Mouse (Mus musculus) MEL (cell line): Measurements from ENCODE around the gene Lsm7. TPM values are rescaled to one million over a fixed set of nuclear protein-coding genes. Genes with fewer than 3 reads are reported as not detected.

Source experiments
- DNase-seq: peaks from one replicate; pipeline ENCODE4 v3.0.0; 2011; ENCODE audit warnings: low read depth, low spot score
- H3K27ac ChIP-seq: 2 replicates; pipeline ENCODE4 v1.5.1; 2012; ENCODE audit warnings: low read depth, mild to moderate bottlenecking, control low read depth, low read length, moderate library complexity; ENCODE audit not compliant: control insufficient read depth
- H3K27me3 ChIP-seq, 2 experiments: fragments of 150-350 bp in 1 of 2; sonication (generic) in 1 of 2; 2 replicates each; pipeline ENCODE4 v1.6.1; 2012; ENCODE audit warnings: low read length in 2 of 2, mild to moderate bottlenecking in 2 of 2, improper control_type of control experiment in 1 of 2, moderate library complexity in 1 of 2; ENCODE audit not compliant: insufficient read depth in 2 of 2, control insufficient read depth in 1 of 2
- H3K36me3 ChIP-seq, 2 experiments: 2 replicates each; pipeline ENCODE4 v1.6.1; 2012 to 2014; ENCODE audit warnings: low read length in 2 of 2, improper control_type of control experiment in 1 of 2, inconsistent platforms in 1 of 2, mild to moderate bottlenecking in 1 of 2; ENCODE audit not compliant: insufficient read depth in 2 of 2, control insufficient read depth in 1 of 2
- H3K4me1 ChIP-seq, 2 experiments: fragments of 150-350 bp in 1 of 2; sonication (generic) in 1 of 2; 2 replicates each; pipeline ENCODE4 v1.6.1; 2012; ENCODE audit warnings: low read length in 2 of 2, improper control_type of control experiment in 1 of 2, mild to moderate bottlenecking in 1 of 2; ENCODE audit not compliant: insufficient read depth in 2 of 2, control insufficient read depth in 1 of 2
- H3K4me3 ChIP-seq, 2 experiments: fragments of 150-350 bp in 1 of 2; sonication (generic) in 1 of 2; 2 replicates each; pipeline ENCODE4 v1.5.1; 2012; ENCODE audit warnings: low read depth in 2 of 2, low read length in 2 of 2, mild to moderate bottlenecking in 2 of 2, moderate library complexity in 2 of 2, control low read depth in 1 of 2, improper control_type of control experiment in 1 of 2; ENCODE audit not compliant: control insufficient read depth in 1 of 2, insufficient read depth in 1 of 2
- H3K79me2 ChIP-seq: 2 replicates; pipeline ENCODE4 v1.6.1; 2012; ENCODE audit warnings: mild to moderate bottlenecking, low read length, moderate library complexity; ENCODE audit not compliant: control insufficient read depth, poor library complexity, insufficient read depth
- H3K9ac ChIP-seq: 2 replicates; pipeline ENCODE4 v1.6.1; 2012; ENCODE audit warnings: low read depth, mild to moderate bottlenecking, control low read depth, low read length, moderate library complexity; ENCODE audit not compliant: control insufficient read depth, poor library complexity, severe bottlenecking
- H3K9me3 ChIP-seq: fragments of 150-350 bp; sonication (generic); replicated peaks from 2 replicates; pipeline ENCODE4 v1.6.1; 2012; ENCODE audit warnings: mild to moderate bottlenecking, low read length, improper control_type of control experiment, moderate library complexity; ENCODE audit not compliant: insufficient read depth
- BHLHE40 ChIP-seq: IDR thresholded peaks from 2 replicates; pipeline ENCODE4 v1.6.1; 2012; ENCODE audit warnings: low read depth, mild to moderate bottlenecking, inconsistent platforms, low read length, improper control_type of control experiment, borderline replicate concordance
- CHD1 ChIP-seq: IDR thresholded peaks from 2 replicates; pipeline ENCODE4 v1.6.1; 2012; ENCODE audit warnings: low read depth, mild to moderate bottlenecking, inconsistent platforms, low read length, improper control_type of control experiment
- CHD2 ChIP-seq: IDR thresholded peaks from 2 replicates; pipeline ENCODE4 v1.6.1; 2011; ENCODE audit warnings: low read length, improper control_type of control experiment
- CTCF ChIP-seq, 3 experiments: IDR thresholded peaks in 2 of 3; conservative IDR thresholded peaks in 1 of 3; 2 replicates each; pipeline ENCODE4 v1.5.1; 2011 to 2012; ENCODE audit warnings: low read length in 3 of 3, low read depth in 2 of 3, mild to moderate bottlenecking in 2 of 3, improper control_type of control experiment in 1 of 3, inconsistent platforms in 1 of 3, mixed read lengths in 1 of 3, moderate library complexity in 1 of 3; ENCODE audit not compliant: control insufficient read depth in 1 of 3, insufficient read depth in 1 of 3, poor library complexity in 1 of 3, severe bottlenecking in 1 of 3
- E2F4 ChIP-seq: IDR thresholded peaks from 2 replicates; pipeline ENCODE4 v1.6.1; 2011; ENCODE audit warnings: low read depth, low read length, improper control_type of control experiment, borderline replicate concordance
- ELF1 ChIP-seq: IDR thresholded peaks from 2 replicates; pipeline ENCODE4 v1.6.1; 2014; ENCODE audit warnings: low read depth, mild to moderate bottlenecking, inconsistent platforms, low read length, improper control_type of control experiment, moderate library complexity
- EP300 ChIP-seq, 2 experiments: IDR thresholded peaks; 2 replicates each; pipeline ENCODE4 v1.6.1; 2011; ENCODE audit warnings: improper control_type of control experiment in 2 of 2, low read length in 2 of 2, low read depth in 1 of 2, mild to moderate bottlenecking in 1 of 2
- ETS1 ChIP-seq: IDR thresholded peaks from 2 replicates; pipeline ENCODE4 v1.6.1; 2012; ENCODE audit warnings: low read depth, mild to moderate bottlenecking, inconsistent platforms, low read length, improper control_type of control experiment, moderate library complexity
- GABPA ChIP-seq: IDR thresholded peaks from 2 replicates; pipeline ENCODE4 v1.6.1; 2012; ENCODE audit warnings: low read depth, mild to moderate bottlenecking, inconsistent platforms, low read length, improper control_type of control experiment, moderate library complexity
- GATA1 ChIP-seq: IDR thresholded peaks from 2 replicates; pipeline ENCODE4 v1.6.1; 2011; ENCODE audit warnings: low read depth, low read length, improper control_type of control experiment
- HCFC1 ChIP-seq: IDR thresholded peaks from 2 replicates; pipeline ENCODE4 v1.6.1; 2012; ENCODE audit warnings: low read depth, mild to moderate bottlenecking, inconsistent platforms, low read length, improper control_type of control experiment, moderate library complexity
- JUND ChIP-seq: IDR thresholded peaks from 2 replicates; pipeline ENCODE4 v1.6.1; 2011; ENCODE audit warnings: low read depth, mild to moderate bottlenecking, improper control_type of control experiment, low read length
- KAT2A ChIP-seq: conservative IDR thresholded peaks from 2 replicates; pipeline ENCODE4 v1.6.1; 2012; ENCODE audit warnings: low read depth, low read length, improper control_type of control experiment, inconsistent platforms
- MAX ChIP-seq: IDR thresholded peaks from 2 replicates; pipeline ENCODE4 v1.6.1; 2011; ENCODE audit warnings: low read length, improper control_type of control experiment
- MAZ ChIP-seq: IDR thresholded peaks from 2 replicates; pipeline ENCODE4 v1.6.1; 2012; ENCODE audit warnings: low read depth, mild to moderate bottlenecking, inconsistent platforms, low read length, improper control_type of control experiment
- MXI1 ChIP-seq: IDR thresholded peaks from 2 replicates; pipeline ENCODE4 v1.6.1; 2011; ENCODE audit warnings: mild to moderate bottlenecking, low read depth, low read length, improper control_type of control experiment
- MYB ChIP-seq: IDR thresholded peaks from 2 replicates; pipeline ENCODE4 v1.6.1; 2011; ENCODE audit warnings: mild to moderate bottlenecking, low read depth, low read length, improper control_type of control experiment
- MYC ChIP-seq: IDR thresholded peaks from 2 replicates; pipeline ENCODE4 v1.6.1; 2011; ENCODE audit warnings: low read depth, mild to moderate bottlenecking, low read length, improper control_type of control experiment, moderate library complexity
- NELFE ChIP-seq: IDR thresholded peaks from 2 replicates; pipeline ENCODE4 v1.6.1; 2011; ENCODE audit warnings: low read depth, low read length, improper control_type of control experiment
- NRF1 ChIP-seq: IDR thresholded peaks from 2 replicates; pipeline ENCODE4 v1.6.1; 2014; ENCODE audit warnings: low read depth, mild to moderate bottlenecking, inconsistent platforms, low read length, improper control_type of control experiment, moderate library complexity; ENCODE audit not compliant: poor library complexity, insufficient read depth, severe bottlenecking
- POLR2A ChIP-seq, 2 experiments: IDR thresholded peaks; 2 replicates each; pipeline ENCODE4 v1.6.1; 2011 to 2012; ENCODE audit warnings: low read length in 2 of 2, mild to moderate bottlenecking in 2 of 2, control low read depth in 1 of 2, improper control_type of control experiment in 1 of 2, low read depth in 1 of 2, moderate library complexity in 1 of 2; ENCODE audit not compliant: control insufficient read depth in 1 of 2, insufficient read depth in 1 of 2, poor library complexity in 1 of 2
- POLR2AphosphoS2 ChIP-seq: IDR thresholded peaks from 2 replicates; pipeline ENCODE4 v1.6.1; 2011; ENCODE audit warnings: low read length, improper control_type of control experiment
- POLR2AphosphoS5 ChIP-seq: IDR thresholded peaks from 2 replicates; pipeline ENCODE4 v1.6.1; 2012; ENCODE audit warnings: low read depth, borderline replicate concordance, mild to moderate bottlenecking, inconsistent platforms, low read length, moderate library complexity, mixed read lengths
- RAD21 ChIP-seq: IDR thresholded peaks from 2 replicates; pipeline ENCODE4 v1.6.1; 2011; ENCODE audit warnings: mild to moderate bottlenecking, low read depth, low read length, improper control_type of control experiment
- SIN3A ChIP-seq: IDR thresholded peaks from 2 replicates; pipeline ENCODE4 v1.6.1; 2012; ENCODE audit warnings: low read length, improper control_type of control experiment, inconsistent platforms
- SMC3 ChIP-seq: IDR thresholded peaks from 2 replicates; pipeline ENCODE4 v1.6.1; 2011; ENCODE audit warnings: low read depth, low read length, improper control_type of control experiment
- TAL1 ChIP-seq: IDR thresholded peaks from 2 replicates; pipeline ENCODE4 v1.6.1; 2012; ENCODE audit warnings: mild to moderate bottlenecking, inconsistent platforms, low read length, moderate library complexity, mixed read lengths
- TBP ChIP-seq: IDR thresholded peaks from 2 replicates; pipeline ENCODE4 v1.8.0; 2011; ENCODE audit warnings: low read depth, low read length, improper control_type of control experiment
- TCF12 ChIP-seq: IDR thresholded peaks from 2 replicates; pipeline ENCODE4 v1.6.1; 2014; ENCODE audit warnings: low read depth, mild to moderate bottlenecking, inconsistent platforms, low read length, improper control_type of control experiment, moderate library complexity
- UBTF ChIP-seq: IDR thresholded peaks from 2 replicates; pipeline ENCODE4 v1.6.1; 2012; ENCODE audit warnings: low read depth, mild to moderate bottlenecking, inconsistent platforms, low read length, improper control_type of control experiment, moderate library complexity, borderline replicate concordance; ENCODE audit not compliant: insufficient read depth
- USF1 ChIP-seq: IDR thresholded peaks from 2 replicates; pipeline ENCODE4 v1.6.1; 2014; ENCODE audit warnings: low read depth, mild to moderate bottlenecking, inconsistent platforms, low read length, improper control_type of control experiment, moderate library complexity
- ZC3H11A ChIP-seq: IDR thresholded peaks from 2 replicates; pipeline ENCODE4 v1.6.1; 2012; ENCODE audit warnings: low read depth, mild to moderate bottlenecking, inconsistent platforms, low read length, improper control_type of control experiment
- ZKSCAN1 ChIP-seq: IDR thresholded peaks from 2 replicates; pipeline ENCODE4 v1.6.1; 2012; ENCODE audit warnings: low read depth, mild to moderate bottlenecking, inconsistent platforms, low read length, improper control_type of control experiment, moderate library complexity
- ZMIZ1 ChIP-seq: IDR thresholded peaks from 2 replicates; pipeline ENCODE4 v1.6.1; 2012; ENCODE audit warnings: low read depth, mild to moderate bottlenecking, inconsistent platforms, low read length, improper control_type of control experiment, moderate library complexity
- ZNF384 ChIP-seq: IDR thresholded peaks from 2 replicates; pipeline ENCODE4 v1.6.1; 2012; ENCODE audit warnings: low read depth, mild to moderate bottlenecking, inconsistent platforms, low read length, improper control_type of control experiment
- polyA plus RNA-seq, 2 experiments: library from polyadenylated mRNA; stranded (reverse) in 1 of 2; unstranded in 1 of 2; fragments of >175 nt in 1 of 2; fragments of >200 nt in 1 of 2; gene quantifications; 2 replicates each; pipeline versions ENCODE4 v1.2.1 to v1.2.4; 2012; ENCODE audit warnings: low replicate concordance in 2 of 2, low read depth in 1 of 2; ENCODE audit not compliant: insufficient read length in 2 of 2, insufficient read depth in 1 of 2, missing spikeins in 1 of 2
- total RNA-seq: library from RNA; depleted of rRNA; stranded (reverse); fragments of 300-350 nt; gene quantifications from 2 replicates; pipeline ENCODE4 v1.2.3, GENCODE M21; 2012

Gene Lsm7
- total and polyA plus RNA-seq, 3 experiments = 246 to 637 TPM; not detected in 1

DNA sequence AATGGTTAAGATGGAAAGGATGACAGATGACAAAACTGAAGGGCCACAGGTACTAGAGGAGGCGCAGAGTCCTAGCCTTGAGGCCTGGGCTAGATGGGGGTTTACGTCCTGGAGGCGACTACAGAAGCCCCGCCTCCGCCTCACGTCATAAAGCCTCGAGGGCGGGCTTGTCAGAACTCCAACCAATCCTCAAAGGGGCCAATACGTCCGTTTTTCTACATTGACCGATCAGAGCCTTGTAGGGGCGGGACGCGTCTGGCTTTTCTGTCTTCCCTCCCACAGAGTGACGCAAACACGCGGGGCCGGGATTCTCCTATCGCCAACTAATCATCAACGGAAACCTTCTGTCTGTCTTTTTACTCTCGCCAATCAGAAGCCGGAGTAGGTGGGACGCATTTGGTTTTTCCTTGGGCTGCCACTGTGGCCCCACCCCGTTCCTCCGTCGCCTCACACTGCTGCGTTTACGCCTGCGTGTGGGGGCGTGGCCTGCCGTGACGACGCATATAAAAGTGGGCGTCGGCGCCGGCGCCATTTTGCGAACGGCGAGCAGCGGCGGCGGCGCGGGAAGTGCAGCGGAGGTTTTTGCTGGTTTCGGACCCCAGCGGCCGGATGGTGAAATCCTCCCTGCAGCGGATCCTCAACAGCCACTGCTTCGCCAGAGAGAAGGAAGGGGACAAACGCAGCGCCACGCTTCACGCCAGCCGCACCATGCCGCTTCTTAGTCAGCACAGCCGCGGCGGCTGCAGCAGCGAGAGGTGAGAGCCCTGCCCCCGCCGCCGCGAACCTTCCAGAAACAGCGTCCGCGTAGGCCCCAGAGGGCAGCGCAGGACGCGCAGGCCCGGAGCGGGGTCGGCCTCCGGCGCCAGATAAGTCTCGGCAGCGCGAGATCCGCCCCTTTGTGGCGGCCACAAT lies 28.6 kb downstream of the Lsm7 start, which contains the start of gene Oaz1:
TSS of gene Oaz1 (plus strand) at position 506 of the 912 bp plus-strand sequence.
- Histone ChIP-seq H3K4me1 (peaks cover 9 to 24% of the 10 kb centered on the region in 2 experiments), H3K79me2 (peaks cover 23% of the 10 kb centered on the region), H3K27ac (peak within 1 kb of the TSS; percentile 75), H3K27me3 (no peaks in the 10 kb centered on the region), H3K36me3 (peaks cover 0 to 19% of the 10 kb centered on the region in 2 experiments; a peak in 2 of 4 replicates), H3K9ac (peak within 1 kb of the TSS; percentile 95), H3K4me3 (peak within 1 kb of the TSS; percentile 97 to 98), H3K9me3 (no peaks in the 10 kb centered on the region)
- peak; percentile 100 for DNase-seq
- TF ChIP-seq ELF1 (no peak), CHD1 (peak; percentile 84; the same call in 1 of the 2 replicates), GABPA (no peak), EP300 (IDR thresholded peaks at IDR 0.05; ENCODE audit: low read depth in 1 of 2, low read length in 2 of 2) (no peak; a peak in 1 of 4 replicates), NELFE (peak; percentile 81), TCF12 (peak; percentile 72), ZMIZ1 (peak; percentile 95), ZC3H11A (no peak), GATA1 (peak; percentile 35; the same call in 1 of the 2 replicates), KAT2A (peak; percentile 37; the same call in 1 of the 2 replicates), ETS1 (peak; percentile 13; the same call in 1 of the 2 replicates), TAL1 (no peak), RAD21 (no peak), MXI1 (peak; percentile 65), POLR2AphosphoS2 (peak; percentile 89), TBP (peak; percentile 91), CHD2 (0 out of 2 replicates have a peak, but pooled peaks have one; percentile 45), NRF1 (peak; percentile 75), SMC3 (no peak), ZNF384 (0 out of 2 replicates have a peak, but pooled peaks have one; percentile 15), POLR2A (IDR thresholded peaks at IDR 0.05; ENCODE audit: control insufficient read depth in 1 of 2, insufficient read depth in 1 of 2, low read depth in 1 of 2, low read length in 2 of 2, poor library complexity in 1 of 2) (peak; percentile 74 to 75), USF1 (no peak), SIN3A (peak; percentile 57), JUND (no peak), MAX (peak; percentile 51; the same call in 1 of the 2 replicates), MAZ (no peak; the same call in 1 of the 2 replicates), MYB (no peak), POLR2AphosphoS5 (no peak), BHLHE40 (no peak), MYC (no peak; the same call in 1 of the 2 replicates), CTCF (IDR thresholded peaks at IDR 0.05 in 2 of 3, conservative IDR thresholded peaks at IDR 0.05 in 1 of 3; ENCODE audit: control insufficient read depth in 1 of 3, insufficient read depth in 1 of 3, low read depth in 2 of 3, low read length in 3 of 3, poor library complexity in 1 of 3, severe bottlenecking in 1 of 3) (no peak), HCFC1 (peak; percentile 74), ZKSCAN1 (no peak), UBTF (no peak), E2F4 (0 out of 2 replicates have a peak, but pooled peaks have one; percentile 41)
